Mouse (Mus musculus): Measurements from ENCODE around the gene Cebpg.

The Cebpg gene

DNA sequence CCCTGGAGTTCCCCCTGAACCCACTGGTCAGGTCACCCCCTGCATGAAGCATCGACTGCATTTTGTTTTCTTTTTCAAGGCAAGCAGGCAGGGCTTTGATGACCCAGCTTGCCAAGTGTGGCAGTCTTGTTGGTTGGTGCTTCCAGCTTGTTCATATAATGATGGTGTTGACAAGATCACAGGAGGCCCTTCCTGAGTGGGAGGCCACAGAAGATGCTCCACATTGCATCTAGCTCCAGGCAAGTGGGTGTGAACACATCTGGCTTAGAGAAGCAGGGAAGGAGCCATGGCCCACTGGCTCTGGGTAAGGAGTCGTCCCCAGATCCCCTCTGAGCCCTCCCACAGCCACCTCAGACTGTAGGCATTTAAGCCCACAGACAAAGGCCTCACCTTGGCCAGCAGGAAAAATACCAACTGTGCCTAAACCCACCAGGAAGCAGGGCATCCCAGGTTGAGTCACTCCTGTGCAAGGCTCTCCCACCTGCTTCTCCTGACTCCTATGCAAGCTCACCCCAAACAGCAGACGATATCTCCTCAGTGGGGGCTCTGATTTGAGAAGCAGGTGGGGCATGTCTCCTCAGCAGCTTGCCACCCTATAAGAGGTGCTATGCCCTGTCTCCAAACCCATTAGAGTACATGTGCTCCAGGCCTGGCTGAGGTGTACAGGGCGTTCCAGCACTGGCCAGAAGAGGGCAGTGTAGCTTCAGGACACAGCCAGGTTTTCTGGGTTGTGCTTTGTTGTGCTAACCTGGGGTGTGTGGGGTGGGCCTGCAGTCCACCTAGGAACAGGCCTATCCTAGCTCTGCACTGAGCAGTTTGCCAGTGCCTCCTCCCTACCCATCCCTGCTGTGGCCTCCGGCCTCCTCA, 30.7 kb downstream of the Cebpg start:
- peak; percentile 57 for DNase-seq (ENCODE audit: low spot score)

DNA sequence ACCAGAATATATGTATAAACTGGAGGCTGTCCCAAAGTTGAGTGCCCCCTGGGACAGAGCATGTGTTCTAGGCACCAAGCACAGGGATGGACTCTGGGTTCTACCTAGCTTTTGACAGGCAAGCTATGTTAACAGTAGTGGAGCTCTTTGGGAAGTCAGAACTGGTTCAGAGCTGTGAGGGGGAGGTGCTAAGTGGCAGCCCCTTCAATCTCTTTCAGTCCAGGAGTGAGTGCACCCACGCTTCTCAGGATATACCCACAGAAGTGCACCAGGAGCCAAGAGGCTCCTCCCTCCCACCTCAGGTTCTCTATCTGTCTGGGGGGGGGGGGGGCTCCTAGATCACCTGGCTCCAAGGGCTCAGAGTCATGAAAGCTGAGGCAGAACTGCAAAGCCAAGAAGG, 31.9 kb downstream of the Cebpg start:
- no peak for DNase-seq (ENCODE audit: low spot score)

DNA sequence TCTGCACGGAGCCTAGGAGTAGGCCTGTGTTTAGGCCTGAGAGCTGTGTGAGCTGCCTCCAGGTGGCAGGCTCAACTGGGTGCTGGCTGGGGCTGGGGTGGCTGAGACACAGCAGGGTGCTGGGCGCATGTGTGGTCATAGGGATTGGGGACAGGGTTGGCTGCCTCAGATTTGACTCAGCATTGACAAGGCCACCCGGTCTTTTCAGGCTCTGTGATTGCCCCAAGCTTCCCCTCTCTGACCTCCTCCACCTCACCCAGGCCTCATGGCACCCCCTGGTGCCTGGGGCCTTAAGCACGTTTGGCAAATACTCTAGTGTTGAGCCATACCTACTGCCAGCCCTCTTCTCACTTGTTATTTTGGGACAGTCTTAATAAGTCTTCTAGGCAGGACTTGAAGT, 33.1 kb downstream of the Cebpg start:
- DNase-seq (ENCODE audit: low spot score), result no peak

GRCm38 (mm10) chr7:35021365-35021764, 35.0 kb downstream of the Cebpg start:
- no peak for DNase-seq (ENCODE audit: low spot score)

DNA sequence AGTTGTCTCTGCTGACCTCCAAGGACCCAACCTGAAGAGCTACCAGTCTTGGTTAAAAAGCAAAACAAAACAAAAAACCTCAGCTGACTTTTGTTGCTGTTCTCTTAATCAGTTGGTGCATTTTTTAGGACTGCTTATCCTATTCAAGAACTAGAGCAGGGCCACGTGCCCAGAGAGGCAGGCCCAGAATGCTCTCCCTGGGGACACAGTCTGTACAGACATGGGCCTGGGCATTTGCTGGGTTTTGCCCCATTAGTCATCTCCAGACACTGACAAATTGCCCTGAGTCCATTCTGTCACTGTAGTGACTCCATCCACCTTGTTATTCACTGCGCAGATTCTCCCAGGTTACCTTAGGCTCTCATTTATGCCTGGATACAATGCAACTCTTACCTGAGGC, 41.1 kb downstream of the Cebpg start:
- no peak for DNase-seq (ENCODE audit: low spot score)

- no peak for DNase-seq (ENCODE audit: low spot score)
Observed at GRCm38 (mm10) chr7:35013228-35013627, 43.1 kb downstream of the Cebpg start.

- no peak for DNase-seq (ENCODE audit: low spot score)
Observed at GRCm38 (mm10) chr7:35006661-35007060, 49.7 kb downstream of the Cebpg start.

DNA sequence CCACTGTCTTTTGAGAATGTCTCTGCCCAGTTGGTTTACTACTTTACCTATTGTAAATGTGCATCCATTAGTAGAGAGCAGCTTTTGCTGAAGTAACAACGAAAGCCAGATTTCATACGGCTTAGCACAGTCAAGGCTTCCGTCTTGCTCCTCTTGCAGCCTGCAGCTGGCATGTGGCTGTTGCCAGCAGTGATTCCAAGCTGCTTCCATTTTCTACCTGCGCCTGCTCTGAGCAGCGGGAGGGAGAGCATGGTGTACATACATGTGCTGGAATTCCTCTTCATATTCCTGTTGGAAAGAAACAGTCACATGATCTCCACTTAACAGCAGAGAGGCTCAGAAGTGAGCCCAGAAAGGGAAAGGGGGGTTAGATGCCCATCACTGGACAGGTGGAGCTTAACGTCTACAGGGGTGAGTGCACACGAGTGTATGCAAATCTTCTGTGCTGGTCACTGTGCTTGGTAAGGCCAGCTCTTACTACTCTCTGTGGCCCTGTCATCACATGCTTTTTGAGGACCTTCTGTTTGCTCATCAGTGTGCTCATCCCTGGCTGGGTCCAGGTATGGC, 53.1 kb downstream of the Cebpg start:
- DNase-seq (ENCODE audit: low spot score), result no peak

DNA sequence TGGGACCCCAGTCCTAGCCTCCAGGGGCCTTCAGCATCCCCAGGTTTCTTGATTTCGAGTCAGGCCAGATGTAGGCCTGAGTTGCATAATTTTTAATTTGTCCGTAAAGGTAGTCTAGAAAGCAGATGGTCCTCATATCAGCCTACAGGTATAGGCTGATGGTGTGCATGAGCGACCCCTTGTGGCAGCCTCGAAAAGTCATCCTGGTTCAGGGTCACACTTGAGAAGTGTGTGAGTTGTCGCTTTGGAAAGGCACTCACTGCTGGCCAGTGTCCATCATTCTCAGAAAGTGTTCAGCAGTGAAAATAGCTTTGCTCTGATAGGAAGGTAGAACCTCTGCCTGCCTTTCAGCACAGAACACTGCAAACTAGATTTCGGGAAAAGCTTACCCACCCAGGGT, 55.5 kb downstream of the Cebpg start:
- DNase-seq (ENCODE audit: low spot score), result peak; percentile 18

Data from spleen, adult 12 weeks (tissue).